Mouse (Mus musculus) neural tube, embryonic 13.5 days (tissue): Measurements from ENCODE around the gene Ccl26. TPM values are rescaled to one million over a fixed set of nuclear protein-coding genes. Genes with fewer than 3 reads are reported as not detected.

Experiments used
- polyA plus RNA-seq: library from polyadenylated mRNA; unstranded; fragments of >200 nt; fragmentation: Nextera tagmentation; extraction: Ambion mirVana; gene quantifications from 2 replicates; pipeline ENCODE4 v1.2.1, GENCODE M21; 2015

Ccl26 gene
- polyA plus RNA-seq, 1 experiment from 2014 or later, result not detected

Other genes starting within 250 kb of the Ccl26 start
- gene Fkbp6, start 213.5 kb downstream of the Ccl26 start, polyA plus RNA-seq, result 0.15 TPM in 1 of 2 replicates, not detected in the other
- not detected in 2 replicates for gene Trim50, start 210.3 kb downstream of the Ccl26 start, polyA plus RNA-seq
- 27.2 and 31.9 TPM in 2 replicates for gene Nsun5, start 193.6 kb downstream of the Ccl26 start, polyA plus RNA-seq
- gene Pom121, start 169.0 kb downstream of the Ccl26 start, polyA plus RNA-seq, result 10.8 and 13.0 TPM in 2 replicates
- gene Hip1, start 18.4 kb downstream of the Ccl26 start, polyA plus RNA-seq, result 48.3 and 48.6 TPM in 2 replicates
- gene Ccl24, start 9.5 kb upstream of the Ccl26 start, polyA plus RNA-seq, result 3.1 and 3.4 TPM in 2 replicates
- gene Rhbdd2, start 69.0 kb upstream of the Ccl26 start, polyA plus RNA-seq, result 69.0 and 82.2 TPM in 2 replicates
- gene Por, start 106.5 kb upstream of the Ccl26 start, polyA plus RNA-seq, result 110 and 114 TPM in 2 replicates
- 80.3 and 84.5 TPM in 2 replicates for gene Tmem120a, start 180.9 kb upstream of the Ccl26 start, polyA plus RNA-seq
- gene Styxl1, start 214.8 kb upstream of the Ccl26 start, polyA plus RNA-seq, result 0.68 TPM in 1 of 2 replicates, not detected in the other
- gene Mdh2, start 214.9 kb upstream of the Ccl26 start, polyA plus RNA-seq, result 607 and 633 TPM in 2 replicates
- 77.2 and 85.9 TPM in 2 replicates for gene Srrm3, start 243.3 kb upstream of the Ccl26 start, polyA plus RNA-seq